Mouse (Mus musculus) limb, embryonic 13.5 days (tissue): ENCODE measurements at regions not wholly inside any gene's neighbourhood (a gene's known extent, or its start where the extent isn't known, plus 50 kb on each side); places are given as distances from the start of the nearest gene placed in this dataset.

Experiments
- ATAC-seq: fragments of 200-750 bp; cut with Nextera tagmentation; 2 replicates; pipeline ENCODE4 v1.8.0; 2017; ENCODE audit warnings: low read depth, moderate number of reproducible peaks, moderate TSS enrichment; ENCODE audit not compliant: low FRiP score
- H3K27ac ChIP-seq: fragments of 300-500 bp; sonication (generic); 2 replicates; pipeline ENCODE4 v1.5.1; 2015; ENCODE audit warnings: inconsistent platforms, mild to moderate bottlenecking, moderate library complexity
- H3K27me3 ChIP-seq: fragments of 300-500 bp; sonication (generic); 2 replicates; pipeline ENCODE4 v1.6.1; 2015; ENCODE audit warnings: mild to moderate bottlenecking, inconsistent platforms
- H3K36me3 ChIP-seq: fragments of 300-500 bp; sonication (generic); 2 replicates; pipeline ENCODE4 v1.6.1; 2015; ENCODE audit warnings: inconsistent platforms, mild to moderate bottlenecking, moderate library complexity
- H3K4me1 ChIP-seq: fragments of 300-500 bp; sonication (generic); 2 replicates; pipeline ENCODE4 v1.6.1; 2015; ENCODE audit warnings: inconsistent platforms
- H3K4me2 ChIP-seq: fragments of 300-500 bp; sonication (generic); replicated peaks from 2 replicates; pipeline ENCODE4 v1.6.1; 2015; ENCODE audit warnings: inconsistent platforms, mild to moderate bottlenecking, moderate library complexity
- H3K4me3 ChIP-seq: fragments of 300-500 bp; sonication (generic); 2 replicates; pipeline ENCODE4 v1.5.1; 2015; ENCODE audit warnings: moderate library complexity, mild to moderate bottlenecking, inconsistent platforms
- H3K9ac ChIP-seq: fragments of 300-500 bp; sonication (generic); 2 replicates; pipeline ENCODE4 v1.6.1; 2015; ENCODE audit warnings: mild to moderate bottlenecking, inconsistent platforms
- H3K9me3 ChIP-seq: fragments of 300-500 bp; sonication (generic); 2 replicates; pipeline ENCODE4 v1.6.1; 2016; ENCODE audit warnings: inconsistent platforms
- WGBS: fragments of 180-500 bp; shearing (Covaris S2); methylation state at CpG from one replicate; pipeline ENCODE4 v1.1.7; 2015; 5-methylcytosine and 5-hydroxymethylcytosine counted together

GRCm38 (mm10) chr3:15186731-15187130 is 145.4 kb downstream of the Gm9733 start:
- Histone ChIP-seq H3K27ac (no peak overlapping the region), H3K4me2 (no peak overlapping the region), H3K9ac (no peak overlapping the region), H3K4me1 (no peaks in the 10 kb centered on the region), H3K9me3 (no peaks in the 10 kb centered on the region), H3K4me3 (no peak overlapping the region), H3K36me3 (no peaks in the 10 kb centered on the region), H3K27me3 (no peaks in the 10 kb centered on the region)
- no peak for ATAC-seq
- 80% methylated on average over 3 of the region's 3 CpGs for WGBS

- ATAC-seq: peak; percentile 61; the same call in 1 of the 2 replicates
- no peaks in the 10 kb centered on the region for H3K4me1 ChIP-seq
Measured at GRCm38 (mm10) chr3:15194362-15194761, 137.7 kb downstream of the Gm9733 start.

GRCm38 (mm10) chr3:15196101-15196500 is 136.0 kb downstream of the Gm9733 start:
- Histone ChIP-seq H3K36me3 (no peaks in the 10 kb centered on the region), H3K4me1 (no peaks in the 10 kb centered on the region), H3K4me3 (no peak overlapping the region), H3K4me2 (no peak overlapping the region), H3K9ac (no peak overlapping the region), H3K27me3 (no peaks in the 10 kb centered on the region), H3K27ac (no peak overlapping the region), H3K9me3 (no peaks in the 10 kb centered on the region)
- 50% methylated on average over 1 of the region's 1 CpGs for WGBS
- no peak for ATAC-seq

More at GRCm38 (mm10) chr3:15194362-15194761, 137.7 kb downstream of the Gm9733 start:
- H3K36me3 ChIP-seq: no peaks in the 10 kb centered on the region
- no peak overlapping the region for H3K9ac ChIP-seq
- H3K27me3 ChIP-seq: no peaks in the 10 kb centered on the region
- no peaks in the 10 kb centered on the region for H3K9me3 ChIP-seq
- H3K4me3 ChIP-seq: no peak overlapping the region
- no peak overlapping the region for H3K4me2 ChIP-seq
- H3K27ac ChIP-seq: no peak overlapping the region
- 10% methylated on average over 7 of the region's 7 CpGs for WGBS

GRCm38 (mm10) chr3:15198086-15198485 is 134.0 kb downstream of the Gm9733 start:
- H3K4me1 ChIP-seq: no peaks in the 10 kb centered on the region
- H3K4me2 ChIP-seq: no peak overlapping the region
- H3K9ac ChIP-seq: no peak overlapping the region
- 54% methylated on average over 3 of the region's 3 CpGs for WGBS
- H3K9me3 ChIP-seq: no peaks in the 10 kb centered on the region
- H3K36me3 ChIP-seq: no peaks in the 10 kb centered on the region
- H3K4me3 ChIP-seq: no peak overlapping the region
- no peak overlapping the region for H3K27ac ChIP-seq
- ATAC-seq: no peak
- no peaks in the 10 kb centered on the region for H3K27me3 ChIP-seq

GRCm38 (mm10) chr3:15200309-15200708 is 131.8 kb downstream of the Gm9733 start:
- Histone ChIP-seq H3K36me3 (no peaks in the 10 kb centered on the region), H3K27me3 (no peaks in the 10 kb centered on the region), H3K4me3 (no peak overlapping the region), H3K9ac (no peak overlapping the region), H3K4me2 (no peak overlapping the region), H3K4me1 (no peaks in the 10 kb centered on the region), H3K9me3 (no peaks in the 10 kb centered on the region), H3K27ac (no peak overlapping the region)
- no peak for ATAC-seq
- 74% methylated on average over 1 of the region's 1 CpGs for WGBS

- no peak for ATAC-seq
- Histone ChIP-seq H3K27me3 (no peaks in the 10 kb centered on the region), H3K4me2 (no peak overlapping the region), H3K9ac (no peak overlapping the region), H3K4me3 (no peak overlapping the region), H3K36me3 (no peaks in the 10 kb centered on the region), H3K27ac (no peak overlapping the region), H3K9me3 (no peaks in the 10 kb centered on the region), H3K4me1 (no peaks in the 10 kb centered on the region)
Measured at GRCm38 (mm10) chr3:15200990-15201389, 131.1 kb downstream of the Gm9733 start.

GRCm38 (mm10) chr3:15202760-15203159 is 129.3 kb downstream of the Gm9733 start:
- no peaks in the 10 kb centered on the region for H3K9me3 ChIP-seq
- no peak overlapping the region for H3K4me3 ChIP-seq
- H3K4me2 ChIP-seq: no peak overlapping the region
- no peaks in the 10 kb centered on the region for H3K4me1 ChIP-seq
- H3K27ac ChIP-seq: no peak overlapping the region
- 74% methylated on average over 7 of the region's 7 CpGs for WGBS
- ATAC-seq: no peak
- no peaks in the 10 kb centered on the region for H3K36me3 ChIP-seq
- no peaks in the 10 kb centered on the region for H3K27me3 ChIP-seq
- no peak overlapping the region for H3K9ac ChIP-seq

GRCm38 (mm10) chr3:15205266-15206229 is 126.6 kb downstream of the Gm9733 start:
- Histone ChIP-seq H3K4me1 (no peaks in the 10 kb centered on the region), H3K9ac (no peak overlapping the region), H3K4me2 (no peak overlapping the region), H3K27me3 (no peaks in the 10 kb centered on the region), H3K4me3 (no peak overlapping the region), H3K36me3 (no peaks in the 10 kb centered on the region), H3K27ac (no peak overlapping the region), H3K9me3 (no peaks in the 10 kb centered on the region)
- WGBS: 69% methylated on average over 6 of the region's 6 CpGs
- no peak for ATAC-seq

- WGBS: 84% methylated on average over 3 of the region's 3 CpGs
- Histone ChIP-seq H3K27ac (no peak overlapping the region), H3K4me1 (no peaks in the 10 kb centered on the region), H3K9ac (no peak overlapping the region), H3K4me3 (no peak overlapping the region), H3K36me3 (no peaks in the 10 kb centered on the region), H3K27me3 (no peaks in the 10 kb centered on the region), H3K4me2 (no peak overlapping the region), H3K9me3 (no peaks in the 10 kb centered on the region)
- ATAC-seq: no peak
Measured at GRCm38 (mm10) chr3:15212357-15212756, 119.7 kb downstream of the Gm9733 start.

- Histone ChIP-seq H3K4me3 (no peak overlapping the region), H3K36me3 (no peaks in the 10 kb centered on the region), H3K27ac (no peak overlapping the region), H3K27me3 (no peaks in the 10 kb centered on the region), H3K4me1 (no peaks in the 10 kb centered on the region), H3K9ac (no peak overlapping the region), H3K9me3 (no peaks in the 10 kb centered on the region), H3K4me2 (no peak overlapping the region)
- ATAC-seq: no peak
Measured at GRCm38 (mm10) chr3:15217591-15217990, 114.5 kb downstream of the Gm9733 start.

- Histone ChIP-seq H3K27me3 (no peaks in the 10 kb centered on the region), H3K9me3 (no peaks in the 10 kb centered on the region), H3K9ac (no peak overlapping the region), H3K36me3 (no peaks in the 10 kb centered on the region), H3K4me2 (no peak overlapping the region), H3K4me3 (no peak overlapping the region), H3K4me1 (no peaks in the 10 kb centered on the region), H3K27ac (no peak overlapping the region)
- WGBS: 73% methylated on average over 2 of the region's 2 CpGs
- ATAC-seq: no peak
Measured at GRCm38 (mm10) chr3:15219275-15219674, 112.8 kb downstream of the Gm9733 start.

- no peaks in the 10 kb centered on the region for H3K27me3 ChIP-seq
- no peak overlapping the region for H3K9ac ChIP-seq
- no peak overlapping the region for H3K4me3 ChIP-seq
- H3K27ac ChIP-seq: no peak overlapping the region
- ATAC-seq: no peak
- no peaks in the 10 kb centered on the region for H3K9me3 ChIP-seq
- H3K4me2 ChIP-seq: no peak overlapping the region
- no peaks in the 10 kb centered on the region for H3K36me3 ChIP-seq
- H3K4me1 ChIP-seq: no peaks in the 10 kb centered on the region
- WGBS: 83% methylated on average over 6 of the region's 6 CpGs
Measured at GRCm38 (mm10) chr3:15223266-15223665, 108.8 kb downstream of the Gm9733 start.

GRCm38 (mm10) chr3:15224452-15224851 is 107.7 kb downstream of the Gm9733 start:
- H3K4me3 ChIP-seq: no peak overlapping the region
- no peaks in the 10 kb centered on the region for H3K36me3 ChIP-seq
- H3K27me3 ChIP-seq: no peaks in the 10 kb centered on the region
- WGBS: 62% methylated on average over 1 of the region's 1 CpGs
- no peak overlapping the region for H3K4me2 ChIP-seq
- H3K9ac ChIP-seq: no peak overlapping the region
- H3K27ac ChIP-seq: no peak overlapping the region
- no peaks in the 10 kb centered on the region for H3K9me3 ChIP-seq
- no peak for ATAC-seq
- no peaks in the 10 kb centered on the region for H3K4me1 ChIP-seq
